ENCODE assay signal across 30 mouse cellular contexts in the genomic region with DNA sequence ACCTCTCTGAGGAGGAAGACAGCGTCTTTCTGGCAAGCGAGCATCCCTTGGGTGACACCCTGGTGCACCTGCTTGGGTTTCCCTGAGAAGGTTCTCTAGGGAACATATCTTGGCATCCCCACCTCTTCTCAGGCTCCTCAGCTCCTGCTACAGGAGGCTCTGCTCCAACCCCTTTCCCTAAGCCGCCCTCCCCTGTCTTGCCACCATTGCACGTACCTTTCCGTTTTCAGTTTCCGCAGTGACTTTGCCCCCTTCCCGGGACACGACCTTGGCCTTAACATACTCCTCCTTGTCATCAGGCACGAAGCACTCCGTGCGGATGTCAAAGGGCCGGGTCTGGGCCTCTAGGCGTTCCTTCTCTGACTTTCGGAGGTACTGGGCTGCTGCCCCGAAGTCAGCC. TPM values are rescaled to one million over a fixed set of nuclear protein-coding genes. Genes with fewer than 3 reads are reported as not detected.
"Had no signal": no experiment of that assay in that cellular context is flagged by ENCODE, and none has a peak within 500 bp of the region (broad histone marks: within the 10 kb centered on the region; RNA-seq: fewer than 3 reads in every experiment).

No protein-coding gene starts in this region.

- ATAC-seq: liver, postnatal 0 days had no signal

- H3K27ac ChIP-seq: limb, embryonic 12.5 days; limb, embryonic 15.5 days; liver, embryonic 14.5 days; lung, embryonic 15.5 days had no signal

- H3K4me1 ChIP-seq: limb, embryonic 15.5 days; lung, embryonic 15.5 days had no signal

- DNase-seq: kidney, postnatal 14 days; kidney, postnatal 4 days; left cerebral cortex, postnatal 4 days; liver, postnatal 0 days; lung, postnatal 14 days; lung, postnatal 4 days; midbrain, embryonic 14.5 days; thymus, adult 18-20 months; thymus, postnatal 36 days had no signal

- H3K27me3 ChIP-seq: limb, embryonic 15.5 days; lung, embryonic 15.5 days had no signal

- H3K9me3 ChIP-seq: limb, embryonic 12.5 days; limb, embryonic 15.5 days; lung, embryonic 15.5 days had no signal

- H3K4me3 ChIP-seq: limb, embryonic 12.5 days; limb, embryonic 15.5 days; lung, embryonic 15.5 days had no signal

- H3K9ac ChIP-seq: limb, embryonic 12.5 days; limb, embryonic 15.5 days; liver, embryonic 14.5 days; liver, postnatal 0 days; lung, embryonic 15.5 days had no signal

- H3K4me2 ChIP-seq: limb, embryonic 12.5 days; limb, embryonic 15.5 days; liver, embryonic 11.5 days; lung, embryonic 15.5 days; midbrain, embryonic 11.5 days had no signal

- H3K36me3 ChIP-seq: limb, embryonic 12.5 days; limb, embryonic 15.5 days; lung, embryonic 15.5 days had no signal

RNA-seq across cellular contexts. Expression of gene Myh6, which starts 1.7 kb away (rescaled TPM):
- total RNA-seq: megakaryocyte progenitor cell, adult 5-6 weeks; megakaryocyte-erythroid progenitor cell, adult 5-6 weeks had no signal
- polyA plus RNA-seq: small intestine, adult 2 months had no signal

RNA-seq across cellular contexts. Expression of gene Gm17428, which starts 11.7 kb away (rescaled TPM):
- total RNA-seq: layer of hippocampus, adult 18-20 months; layer of hippocampus, postnatal 14 days; left cerebral cortex, adult 8-10 months; left cerebral cortex, postnatal 14 days; left cerebral cortex, postnatal 4 days; megakaryocyte progenitor cell, adult 5-6 weeks; megakaryocyte-erythroid progenitor cell, adult 5-6 weeks; midbrain, postnatal 0 days had no signal
- polyA plus RNA-seq: kidney, embryonic 16.5 days; limb, embryonic 12.5 days; limb, embryonic 15.5 days; liver, embryonic 11.5 days; liver, embryonic 14.5 days; liver, postnatal 0 days; lung, embryonic 15.5 days; midbrain, embryonic 11.5 days; midbrain, embryonic 14.5 days; midbrain, postnatal 0 days; neural tube, embryonic 11.5 days; neural tube, embryonic 14.5 days; small intestine, adult 2 months; spleen, adult 2 months; stomach, embryonic 16.5 days; testis, adult 2 months; urinary bladder, adult 2 months had no signal

RNA-seq across cellular contexts. Expression of gene Cmtm5, which starts 29.0 kb away (rescaled TPM):
- total RNA-seq: megakaryocyte progenitor cell, adult 5-6 weeks; megakaryocyte-erythroid progenitor cell, adult 5-6 weeks had no signal
- polyA plus RNA-seq: liver, embryonic 11.5 days; liver, postnatal 0 days; testis, adult 2 months had no signal

RNA-seq across cellular contexts. Expression of gene Myh7, which starts 29.4 kb away (rescaled TPM):
- total RNA-seq: megakaryocyte progenitor cell, adult 5-6 weeks; megakaryocyte-erythroid progenitor cell, adult 5-6 weeks had no signal
- polyA plus RNA-seq: spleen, adult 2 months had no signal

RNA-seq across cellular contexts. Expression of gene Il25, which starts 32.5 kb away (rescaled TPM):
- total RNA-seq: layer of hippocampus, adult 18-20 months; layer of hippocampus, postnatal 14 days; left cerebral cortex, postnatal 14 days; left cerebral cortex, postnatal 4 days; megakaryocyte progenitor cell, adult 5-6 weeks; megakaryocyte-erythroid progenitor cell, adult 5-6 weeks; midbrain, postnatal 0 days had no signal
- polyA plus RNA-seq: kidney, embryonic 16.5 days; limb, embryonic 12.5 days; limb, embryonic 15.5 days; liver, embryonic 11.5 days; liver, embryonic 14.5 days; liver, postnatal 0 days; midbrain, embryonic 11.5 days; midbrain, embryonic 14.5 days; neural tube, embryonic 11.5 days; spleen, adult 2 months; stomach, embryonic 16.5 days; testis, adult 2 months had no signal
